Mouse (Mus musculus): ENCODE results near the gene Aloxe3.

GRCm38 (mm10) chr11:69134622-69134968, 8.9 kb downstream of the Aloxe3 start:
- TF ChIP-seq HCFC1 (IDR thresholded peaks at IDR 0.05; ENCODE audit: borderline replicate concordance, insufficient read depth, low read length) (no peak), CHD2 (IDR thresholded peaks at IDR 0.05; ENCODE audit: low read depth, low read length) (no peak), ZC3H11A (IDR thresholded peaks at IDR 0.05; ENCODE audit: borderline replicate concordance, low read depth, low read length) (no peak), MAFK (IDR thresholded peaks at IDR 0.05; ENCODE audit: insufficient read depth, low read depth, low read length) (no peak)

Measured in ES-E14 (cell line).